Comparison of ENCODE assay signal across 8 mouse cellular contexts in the genomic region with DNA sequence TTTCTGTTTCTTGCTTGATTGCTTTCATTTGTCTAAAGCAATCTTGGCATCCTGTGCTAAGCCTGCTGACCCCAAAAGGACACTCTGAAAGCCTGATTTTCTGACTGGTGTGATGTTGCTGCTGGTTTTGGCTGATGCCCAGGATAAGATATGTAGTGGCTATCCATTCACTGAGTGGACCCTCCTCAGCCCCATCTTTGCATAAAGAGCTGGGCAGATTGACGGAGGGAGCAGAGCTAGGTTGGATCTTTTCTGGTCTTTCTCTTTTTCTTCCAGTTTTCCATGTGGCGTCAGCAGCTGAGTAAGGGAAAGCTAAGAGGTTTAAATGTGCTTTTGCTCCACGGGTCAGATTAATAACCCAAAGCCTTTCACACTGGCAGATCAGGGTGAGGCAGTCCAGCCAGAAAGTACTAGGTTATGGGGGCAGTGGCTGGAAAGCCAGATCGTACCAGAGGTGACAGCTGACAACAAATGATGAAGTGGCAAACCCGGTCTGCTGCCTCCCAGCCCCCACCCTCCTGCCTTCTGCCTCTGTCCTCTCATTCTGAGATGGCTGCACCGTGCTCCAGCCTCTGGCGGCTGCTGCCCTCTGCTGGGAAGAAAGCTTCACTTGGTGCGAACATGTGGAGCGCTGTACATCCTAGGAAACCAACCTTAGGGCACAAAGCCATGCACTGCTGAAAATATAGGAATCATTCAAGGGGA.
DNase-seq lines count a peak whose midpoint lies in the region; ATAC-seq and TF ChIP-seq lines count a peak whose summit lies in the region.

No protein-coding gene starts in this region.

- H3K4me2 ChIP-seq in forebrain, embryonic 14.5 days (ENCODE audit: low read length) = peak overlapping the region; percentile 39
- peak overlapping the region; percentile 49 for H3K4me2 ChIP-seq in hindbrain, embryonic 15.5 days

- TF ChIP-seq CTCF in G1E (IDR thresholded peaks at IDR 0.05; ENCODE audit: low read depth, low read length) = no peak
- TF ChIP-seq CTCF in thymus, adult 2 months (IDR thresholded peaks at IDR 0.05; ENCODE audit: borderline replicate concordance, control insufficient read depth, extremely low read depth, insufficient read depth, low read length, poor library complexity) = no peak

- peak; percentile 71 for ATAC-seq in G1E (ENCODE audit: extremely low read depth, insufficient number of reproducible peaks, low FRiP score, poor library complexity, severe bottlenecking)
- peak; percentile 72 for ATAC-seq in cerebellum, adult (ENCODE audit: insufficient number of reproducible peaks, low FRiP score, low TSS enrichment)
- peak; percentile 96 for ATAC-seq in forebrain, embryonic 14.5 days
- ATAC-seq in hindbrain, embryonic 15.5 days (ENCODE audit: low FRiP score, low read depth) = peak; percentile 93

- H3K27me3 ChIP-seq in G1E (ENCODE audit: insufficient read depth, low read length) = peaks cover 10% of the 10 kb centered on the region; the same call in 1 of the 2 replicates
- no peaks in the 10 kb centered on the region for H3K27me3 ChIP-seq in forebrain, embryonic 14.5 days (replicated peaks; ENCODE audit: control insufficient read depth, insufficient read depth, low read length)
- H3K27me3 ChIP-seq in hindbrain, embryonic 15.5 days = no peaks in the 10 kb centered on the region
- no peaks in the 10 kb centered on the region for H3K27me3 ChIP-seq in thymus, adult 2 months (ENCODE audit: control insufficient read depth, insufficient read depth, low read length)

- WGBS in forebrain, embryonic 14.5 days = 18% methylated on average over 9 of the region's 9 CpGs
- 9% methylated on average over 9 of the region's 9 CpGs for WGBS in hindbrain, embryonic 15.5 days
- 21% methylated on average over 9 of the region's 9 CpGs for WGBS in thymus, adult 2 months

- no peaks in the 10 kb centered on the region for H3K9me3 ChIP-seq in G1E (replicated peaks)
- H3K9me3 ChIP-seq in forebrain, embryonic 14.5 days (replicated peaks; ENCODE audit: control insufficient read depth, low read length) = no peaks in the 10 kb centered on the region
- H3K9me3 ChIP-seq in hindbrain, embryonic 15.5 days = no peaks in the 10 kb centered on the region

- H3K4me3 ChIP-seq in G1E (ENCODE audit: low read depth, low read length) = no peak overlapping the region
- H3K4me3 ChIP-seq in forebrain, embryonic 14.5 days (ENCODE audit: low read depth, low read length) = no peak overlapping the region
- peak overlapping the region; percentile 16 for H3K4me3 ChIP-seq in hindbrain, embryonic 15.5 days
- H3K4me3 ChIP-seq in thymus, adult 2 months (ENCODE audit: control insufficient read depth, insufficient read depth, low read length) = no peak overlapping the region

- no peaks in the 10 kb centered on the region for H3K36me3 ChIP-seq in G1E (replicated peaks)
- no peaks in the 10 kb centered on the region for H3K36me3 ChIP-seq in forebrain, embryonic 14.5 days (ENCODE audit: control insufficient read depth, insufficient read depth, low read length)
- H3K36me3 ChIP-seq in hindbrain, embryonic 15.5 days = no peaks in the 10 kb centered on the region
- H3K36me3 ChIP-seq in thymus, adult 2 months (ENCODE audit: control insufficient read depth, insufficient read depth, low read length) = no peaks in the 10 kb centered on the region

- TF ChIP-seq POLR2A in thymus, adult 2 months (IDR thresholded peaks at IDR 0.05; ENCODE audit: control insufficient read depth, extremely low read depth, insufficient read depth, low read length, poor library complexity) = no peak

- peaks cover 4% of the 10 kb centered on the region; the same call in 1 of the 2 replicates for H3K4me1 ChIP-seq in G1E (ENCODE audit: insufficient read depth, low read depth, low read length)
- H3K4me1 ChIP-seq in forebrain, embryonic 14.5 days (ENCODE audit: control insufficient read depth, insufficient read depth, low read length) = 0 out of 2 replicates have a peak, but pooled peaks cover 8% of the 10 kb centered on the region
- H3K4me1 ChIP-seq in hindbrain, embryonic 15.5 days (replicated peaks) = no peaks in the 10 kb centered on the region; the same call in 1 of the 2 replicates
- no peaks in the 10 kb centered on the region for H3K4me1 ChIP-seq in thymus, adult 2 months (replicated peaks; ENCODE audit: control insufficient read depth, insufficient read depth, low read length)

- no peak overlapping the region for H3K27ac ChIP-seq in forebrain, embryonic 14.5 days (ENCODE audit: low read depth, low read length)
- peak overlapping the region; percentile 18; the same call in 1 of the 2 replicates for H3K27ac ChIP-seq in hindbrain, embryonic 15.5 days (replicated peaks)
- H3K27ac ChIP-seq in thymus, adult 2 months (ENCODE audit: control insufficient read depth, insufficient read depth, low read length) = no peak overlapping the region

- DNase-seq in G1E (ENCODE audit: low spot score) = peak; percentile 9
- DNase-seq in forebrain, embryonic 14.5 days (ENCODE audit: low spot score) = peak; percentile 88
- DNase-seq in layer of hippocampus, postnatal 36 days = peak; percentile 75 to 79
- peak; percentile 86 for DNase-seq in lung, postnatal 10 days
- peak; percentile 87 to 88 for DNase-seq in right cerebral cortex, adult 2 months (ENCODE audit: low spot score in 2 of 2)
- no peak for DNase-seq in thymus, adult 2 months

- no peak overlapping the region; the same call in 1 of the 2 replicates for H3K9ac ChIP-seq in forebrain, embryonic 14.5 days (ENCODE audit: low read length)
- no peak overlapping the region for H3K9ac ChIP-seq in hindbrain, embryonic 15.5 days
